Mouse (Mus musculus) embryonic fibroblast, embryonic 13.5 days (primary cell): ENCODE measurements around the gene Ccnq.

Experiments used
- CTCF ChIP-seq: IDR thresholded peaks from 2 replicates; pipeline ENCODE4 v1.5.1; 2011; ENCODE audit warnings: mild to moderate bottlenecking, control low read depth, low read length, moderate library complexity, borderline replicate concordance; ENCODE audit not compliant: insufficient read depth
- POLR2A ChIP-seq: IDR thresholded peaks from 2 replicates; pipeline ENCODE4 v1.6.1; 2011; ENCODE audit warnings: low read depth, mild to moderate bottlenecking, control low read depth, low read length, moderate library complexity

DNA sequence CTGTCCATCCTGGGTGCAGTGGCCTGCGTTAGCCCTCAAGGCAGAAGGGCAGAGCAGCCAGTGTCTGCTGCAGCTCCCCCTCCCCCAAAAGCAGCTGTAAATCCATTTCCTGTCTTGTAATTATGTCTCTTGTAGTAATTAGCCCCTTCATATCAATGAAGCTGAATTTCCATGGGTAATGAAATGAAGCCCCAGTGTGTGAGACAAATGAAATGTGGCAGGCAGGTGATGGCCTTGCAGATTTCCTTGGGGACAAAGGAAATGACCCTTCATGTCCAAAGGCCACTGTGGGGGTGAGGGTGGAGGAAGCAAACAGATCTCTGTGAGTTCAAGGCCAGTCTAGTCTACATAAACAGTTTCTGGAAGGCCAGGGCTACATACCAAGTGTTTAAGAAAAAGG is 1.7 kb upstream of the Ccnq start:
- TF ChIP-seq CTCF (no peak), POLR2A (no peak)
